Mouse (Mus musculus) A20 (cell line): ENCODE data around the gene Btg4.

Experiments used
- DNase-seq: peaks from one replicate; pipeline ENCODE4 v3.0.0-alpha.2; 2011; ENCODE audit warnings: low read depth, low spot score

The Btg4 gene

GRCm38 (mm10) chr9:51165312-51166180 lies 104.8 kb downstream of the Btg4 start, which contains the start of gene Gm32742:
TSS of gene Gm32742 (minus strand) at chr9:51165517.
- peak; percentile 91 for DNase-seq

- DNase-seq, result peak; percentile 83
These were observed 107.3 kb downstream of the Btg4 start for GRCm38 (mm10) chr9:51167954-51168353.

GRCm38 (mm10) chr9:51168698-51169097 lies 108.0 kb downstream of the Btg4 start:
- peak; percentile 14 for DNase-seq

GRCm38 (mm10) chr9:51169133-51169532 lies 108.4 kb downstream of the Btg4 start:
- DNase-seq, result peak; percentile 15
